Mouse (Mus musculus) forebrain, postnatal 0 days (tissue): ENCODE results near the gene Ppia. TPM values are rescaled to one million over a fixed set of nuclear protein-coding genes. Genes with fewer than 3 reads are reported as not detected.
"Not testable (repeated sequence)": the region's sequence is repeated elsewhere in the genome, so short reads cannot be mapped to it uniquely, and the experiment has no call there.

Experiments
- ATAC-seq: fragments of 200-750 bp; cut with Nextera tagmentation; 2 replicates; pipeline ENCODE4 v1.8.0; 2017; ENCODE audit warnings: mild to moderate bottlenecking, moderate library complexity
- DNase-seq: peaks from one replicate; pipeline ENCODE4 v3.0.0-alpha.2; 2015
- H3K27ac ChIP-seq: fragments of 300-500 bp; sonication (generic); 2 replicates; pipeline ENCODE4 v1.5.1; 2014; ENCODE audit warnings: low read depth, mild to moderate bottlenecking, antibody characterized with exemption, low read length, moderate library complexity, mixed read lengths
- H3K27me3 ChIP-seq: fragments of 300-500 bp; sonication (generic); 2 replicates; pipeline ENCODE4 v1.6.1; 2014; ENCODE audit warnings: mild to moderate bottlenecking, low read length, mixed read lengths; ENCODE audit not compliant: insufficient read depth
- H3K36me3 ChIP-seq: fragments of 300-500 bp; sonication (generic); 2 replicates; pipeline ENCODE4 v1.6.1; 2014; ENCODE audit warnings: mild to moderate bottlenecking, moderate library complexity; ENCODE audit not compliant: insufficient read depth
- H3K4me1 ChIP-seq: fragments of 300-500 bp; sonication (generic); 2 replicates; pipeline ENCODE4 v1.6.1; 2014; ENCODE audit warnings: antibody characterized with exemption; ENCODE audit not compliant: insufficient read depth
- H3K4me2 ChIP-seq: fragments of 300-500 bp; sonication (generic); 2 replicates; pipeline ENCODE4 v1.6.1; 2014; ENCODE audit warnings: low read depth, mild to moderate bottlenecking, moderate library complexity
- H3K4me3 ChIP-seq: fragments of 300-500 bp; sonication (generic); 2 replicates; pipeline ENCODE4 v1.5.1; 2014; ENCODE audit warnings: low read depth, low read length, mixed read lengths
- H3K9ac ChIP-seq: fragments of 300-500 bp; sonication (generic); 2 replicates; pipeline ENCODE4 v1.6.1; 2014; ENCODE audit warnings: mild to moderate bottlenecking
- H3K9me3 ChIP-seq: fragments of 300-500 bp; sonication (generic); 2 replicates; pipeline ENCODE4 v1.6.1; 2016; ENCODE audit warnings: low read length
- CTCF ChIP-seq: sonication (generic); IDR thresholded peaks from 2 replicates; pipeline ENCODE4 v1.5.1; 2016; ENCODE audit warnings: antibody characterized with exemption, control low read depth, low read depth
- WGBS: fragments of 180-500 bp; shearing (Covaris S2); extraction: QIAGEN DNeasy Blood & Tissue Kit; methylation state at CpG from one replicate; pipeline ENCODE4 v1.1.7; 2014; 5-methylcytosine and 5-hydroxymethylcytosine counted together
- polyA plus RNA-seq: library from polyadenylated mRNA; unstranded; fragments of >200 nt; fragmentation: Nextera tagmentation; extraction: Ambion mirVana; gene quantifications from 2 replicates; pipeline ENCODE4 v1.2.1, GENCODE M21; 2015
- total RNA-seq: library from RNA; depleted of rRNA; stranded (reverse); fragments of >200 nt; gene quantifications from 2 replicates; pipeline ENCODE4 v1.2.3, GENCODE M21; 2014

The Ppia gene
- total and polyA plus RNA-seq, 2 experiments from 2014 or later, result 3,025 to 5,423 TPM

DNA sequence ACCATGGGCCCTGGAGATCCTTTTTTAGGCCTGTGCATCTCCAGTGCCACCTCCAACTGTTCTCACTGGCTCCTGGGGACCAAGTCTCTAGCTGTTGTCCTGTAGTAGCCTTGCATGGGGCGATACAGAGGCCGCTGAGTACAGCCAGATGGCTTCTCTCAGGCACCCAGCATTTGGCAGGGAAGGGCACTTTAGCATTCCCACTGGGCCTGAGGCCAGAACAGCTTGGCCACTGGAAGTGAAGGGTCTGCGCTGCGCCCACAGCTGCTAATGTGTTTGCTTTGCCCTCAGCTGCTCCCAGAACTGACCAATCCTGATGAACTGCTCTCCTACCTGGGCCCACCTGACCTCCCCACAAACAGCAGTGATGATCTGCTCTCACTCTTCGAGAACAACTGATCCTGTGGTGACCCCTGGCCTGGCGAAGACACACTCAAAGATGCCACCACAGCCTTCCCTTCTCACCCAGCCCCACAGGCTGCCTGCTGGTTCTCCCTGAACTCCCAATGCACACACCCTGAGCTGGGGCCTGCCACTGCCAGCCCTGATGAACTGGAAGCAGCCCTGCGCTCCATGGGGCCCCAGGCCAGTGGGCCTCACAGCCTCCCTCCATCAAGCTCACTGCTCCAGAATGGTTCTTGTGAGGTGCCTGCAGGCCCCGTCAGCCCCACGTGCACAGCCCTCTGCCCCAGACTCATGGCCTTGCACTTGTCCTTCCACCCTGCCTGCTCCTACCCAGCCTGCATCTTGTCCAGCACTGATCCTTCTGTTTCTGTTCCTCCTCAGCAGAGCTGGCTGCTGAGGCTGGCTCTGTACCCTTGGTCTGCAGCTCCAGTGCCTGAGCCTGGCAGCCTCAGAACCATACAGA, 10.3 kb upstream of the Ppia start:
- DNase-seq, result peak; percentile 63
- no peaks in the 10 kb centered on the region for H3K9me3 ChIP-seq
- peaks cover 60% of the 10 kb centered on the region for H3K36me3 ChIP-seq
- no peak overlapping the region for H3K4me2 ChIP-seq
- H3K4me1 ChIP-seq, result no peaks in the 10 kb centered on the region
- peak overlapping the region; percentile 54; the same call in 1 of the 2 replicates for H3K27ac ChIP-seq
- ATAC-seq, result peak; percentile 48
- no peaks in the 10 kb centered on the region for H3K27me3 ChIP-seq
- no peak overlapping the region for H3K9ac ChIP-seq
- no peak overlapping the region for H3K4me3 ChIP-seq
- 78% methylated on average over 9 of the region's 9 CpGs for WGBS
- no peak for TF ChIP-seq CTCF

DNA sequence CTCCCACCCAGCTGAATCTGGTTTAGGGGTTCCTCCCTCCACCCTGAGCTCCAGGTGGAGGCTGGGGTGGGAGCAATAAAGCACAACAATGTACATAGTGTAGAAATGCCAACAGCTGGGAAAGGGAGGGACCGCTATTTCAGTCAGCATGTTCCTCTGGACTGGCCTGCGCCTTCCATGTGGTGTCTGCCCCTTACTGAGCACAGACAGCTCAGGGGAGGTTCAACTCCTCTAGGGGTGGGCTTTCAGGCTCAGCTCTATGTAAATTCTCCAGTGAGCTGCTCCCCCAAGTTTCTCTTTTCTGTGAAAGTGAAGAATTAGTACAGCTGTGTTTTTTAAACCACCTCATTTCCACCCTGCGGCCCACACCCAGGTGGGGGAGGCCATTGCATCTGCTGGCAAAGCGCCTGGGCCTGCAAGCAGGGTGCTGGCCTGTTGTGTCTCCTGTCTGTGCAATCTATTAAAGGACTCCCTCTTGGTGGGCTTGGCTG, 9.6 kb upstream of the Ppia start:
- 81% methylated on average over 4 of the region's 4 CpGs for WGBS

DNA sequence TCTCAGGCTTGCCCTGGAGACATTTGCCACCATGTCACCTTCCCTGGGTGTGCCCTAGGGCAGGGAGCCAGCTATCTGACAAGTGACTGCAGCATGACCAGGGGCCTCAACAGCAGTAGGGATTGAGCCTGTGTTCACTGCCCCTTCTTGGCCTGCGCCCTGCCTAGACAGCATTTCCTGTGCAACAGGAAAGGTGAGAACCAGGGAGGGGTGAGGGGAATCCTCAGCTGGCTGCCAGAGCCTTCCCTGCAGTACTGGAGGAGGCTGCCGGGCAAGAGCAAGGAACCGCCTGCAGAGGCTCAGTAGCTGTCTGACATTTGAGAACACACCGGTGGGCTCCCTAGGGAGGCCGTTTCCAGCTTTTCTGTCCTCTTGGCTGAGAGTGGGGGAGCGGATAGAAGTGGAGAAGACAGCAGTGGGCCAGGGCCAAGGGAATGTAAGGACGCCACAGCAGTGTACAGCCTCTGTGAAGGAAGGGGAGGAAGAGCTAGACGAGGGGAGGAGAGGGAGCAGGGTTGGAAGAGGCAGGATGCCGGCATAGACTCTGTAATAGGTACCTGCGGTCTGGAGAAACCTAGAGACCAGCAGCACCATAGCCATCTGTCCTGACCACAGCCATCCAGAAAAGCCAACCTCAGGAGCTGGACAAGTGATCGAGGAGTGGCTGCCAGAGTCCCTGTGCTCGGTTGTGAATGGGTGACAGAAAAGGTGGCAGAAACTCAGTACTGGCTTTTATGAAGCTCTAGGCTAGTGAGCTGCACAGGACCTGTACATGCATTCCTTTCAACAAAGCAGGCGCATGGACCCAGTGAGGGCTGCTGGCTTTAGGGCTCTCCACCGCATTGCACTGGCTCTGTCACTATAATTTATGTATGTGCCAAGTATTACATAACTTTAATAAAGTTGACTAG, 8.7 kb upstream of the Ppia start:
- ATAC-seq (peak; percentile 29; the same call in 1 of the 2 replicates), DNase-seq (peak; percentile 41)
- 56% methylated on average over 14 of the region's 14 CpGs for WGBS
- Histone ChIP-seq H3K4me3 (no peak overlapping the region), H3K9ac (no peak overlapping the region), H3K27me3 (no peaks in the 10 kb centered on the region), H3K9me3 (no peaks in the 10 kb centered on the region), H3K27ac (peak overlapping the region; percentile 52), H3K4me2 (no peak overlapping the region), H3K36me3 (peaks cover 45% of the 10 kb centered on the region), H3K4me1 (no peaks in the 10 kb centered on the region)
- no peak for TF ChIP-seq CTCF

More for the DNA sequence above, 9.6 kb upstream of the Ppia start:
- H3K9ac ChIP-seq, result no peak overlapping the region
- H3K4me2 ChIP-seq, result no peak overlapping the region
- DNase-seq, result no peak
- peak overlapping the region; percentile 54 for H3K27ac ChIP-seq
- no peak for TF ChIP-seq CTCF
- peaks cover 53% of the 10 kb centered on the region for H3K36me3 ChIP-seq
- no peak for ATAC-seq
- no peaks in the 10 kb centered on the region for H3K9me3 ChIP-seq
- H3K27me3 ChIP-seq, result no peaks in the 10 kb centered on the region
- H3K4me3 ChIP-seq, result no peak overlapping the region
- H3K4me1 ChIP-seq, result no peaks in the 10 kb centered on the region

DNA sequence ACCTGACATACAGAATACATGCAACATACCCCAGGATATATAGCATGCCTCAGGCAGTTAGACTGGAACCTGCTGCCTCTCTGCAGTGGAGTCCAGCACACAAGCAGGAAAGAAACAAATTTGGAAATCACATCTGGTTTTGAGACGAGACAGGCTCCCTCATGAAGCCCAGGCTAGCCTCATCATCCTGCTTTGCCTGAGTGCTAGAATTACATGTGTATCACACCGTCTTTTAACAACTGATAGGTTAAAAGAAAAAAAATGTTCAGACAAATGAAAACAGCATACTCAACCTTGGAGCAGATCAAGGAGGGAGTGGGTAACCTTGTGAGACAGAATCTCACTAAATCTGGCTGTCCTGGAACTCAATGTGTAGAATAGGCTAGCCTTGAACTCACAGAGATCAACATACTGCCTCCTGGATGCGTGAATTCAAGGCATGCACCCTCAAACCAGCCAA, 8.1 kb upstream of the Ppia start:
- 87% methylated on average over 3 of the region's 3 CpGs for WGBS
- Histone ChIP-seq H3K4me3 (no peak overlapping the region), H3K9me3 (no peaks in the 10 kb centered on the region), H3K36me3 (peaks cover 39% of the 10 kb centered on the region), H3K9ac (no peak overlapping the region), H3K27ac (no peak overlapping the region), H3K27me3 (no peaks in the 10 kb centered on the region), H3K4me1 (no peaks in the 10 kb centered on the region), H3K4me2 (no peak overlapping the region)
- DNase-seq (no peak), ATAC-seq (no peak)
- TF ChIP-seq CTCF, result no peak

DNA sequence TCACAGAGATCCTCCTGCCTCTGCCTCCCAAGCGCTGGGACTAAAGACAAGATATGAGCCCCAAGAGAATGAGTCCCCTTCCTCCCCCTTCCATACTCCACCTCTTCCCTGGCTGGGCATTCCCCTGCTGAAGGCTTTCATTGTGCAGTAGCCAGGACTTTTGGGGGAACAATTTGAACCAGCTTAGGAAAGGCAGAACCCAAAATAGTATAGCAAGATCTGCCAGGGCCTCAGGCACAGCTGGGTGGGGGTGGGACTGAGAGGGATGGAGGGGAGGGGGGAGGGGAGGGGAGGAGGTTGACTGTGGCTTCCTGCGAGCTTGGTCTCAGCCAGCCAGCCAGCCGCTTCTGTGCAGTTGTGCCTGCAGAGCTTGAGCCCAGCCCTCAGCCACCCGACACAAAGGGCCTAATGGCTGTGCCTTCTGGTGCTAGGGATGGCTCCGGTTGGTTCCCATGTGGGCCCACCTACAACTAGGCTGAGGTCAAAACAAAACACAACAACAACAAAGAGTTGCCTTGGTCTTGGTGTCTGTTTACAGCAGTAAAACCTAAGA, 5.1 kb upstream of the Ppia start:
- H3K4me1 ChIP-seq, result 0 out of 2 replicates have a peak, but pooled peaks cover 7% of the 10 kb centered on the region
- H3K4me2 ChIP-seq, result no peak overlapping the region
- peaks cover 9% of the 10 kb centered on the region for H3K36me3 ChIP-seq
- no peak for DNase-seq
- H3K4me3 ChIP-seq, result no peak overlapping the region
- H3K27me3 ChIP-seq, result no peaks in the 10 kb centered on the region
- H3K27ac ChIP-seq, result no peak overlapping the region
- 0 out of 2 replicates have a peak, but pooled peaks have one; percentile 3 for ATAC-seq
- no peak overlapping the region for H3K9ac ChIP-seq
- no peak for TF ChIP-seq CTCF
- H3K9me3 ChIP-seq, result no peaks in the 10 kb centered on the region
- 40% methylated on average over 5 of the region's 5 CpGs for WGBS

DNA sequence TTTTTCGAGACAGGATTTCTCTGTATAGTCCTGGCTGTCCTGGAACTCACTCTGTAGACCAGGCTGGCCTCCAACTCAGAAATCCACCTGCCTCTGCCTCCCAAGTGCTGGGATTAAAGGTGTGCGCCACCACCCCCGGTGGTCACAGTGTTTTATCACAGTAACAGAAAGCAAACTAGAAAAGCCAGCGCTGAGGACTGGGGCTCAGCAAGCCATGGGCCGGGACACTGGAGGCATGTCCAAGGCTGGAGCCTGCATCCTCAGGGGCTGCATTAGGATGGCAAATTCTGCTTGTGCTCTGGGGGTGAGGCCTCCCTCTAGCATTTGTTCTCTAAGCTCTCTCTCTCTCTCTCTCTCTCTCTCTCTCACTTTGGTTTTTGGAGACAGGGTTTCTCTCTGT, 4.5 kb upstream of the Ppia start:
- H3K36me3 ChIP-seq, H3K27me3 ChIP-seq, H3K4me2 ChIP-seq, H3K4me1 ChIP-seq, DNase-seq, ATAC-seq, H3K4me3 ChIP-seq, H3K27ac ChIP-seq, H3K9me3 ChIP-seq, H3K9ac ChIP-seq: not testable (repeated sequence)
- WGBS, result 90% methylated on average over 5 of the region's 5 CpGs
